Mouse (Mus musculus) gastrocnemius, postnatal 10 days (tissue): ENCODE results near the gene Gm13285. TPM values are rescaled to one million over a fixed set of nuclear protein-coding genes. Genes with fewer than 3 reads are reported as not detected.
"Not testable (repeated sequence)": the region's sequence is repeated elsewhere in the genome, so short reads cannot be mapped to it uniquely, and the experiment has no call there.

Experiments used
- DNase-seq: peaks from one replicate; pipeline ENCODE4 v3.0.0; 2021; ENCODE audit warnings: mixed read lengths
- total RNA-seq, 2 experiments: library from RNA; stranded (reverse); gene quantifications; 2 replicates each; pipeline ENCODE4 v1.2.3; 2021

Gm13285 gene
- total RNA-seq, 2 experiments from 2014 or later = 0.21 TPM; not detected in 1

GRCm38 (mm10) chr4:88793936-88794675 is 5.4 kb upstream of the Gm13285 start, which contains the start of gene Gm13275:
TSS of gene Gm13275 (plus strand) at chr4:88794487.
- peak; percentile 52 for DNase-seq

GRCm38 (mm10) chr4:88797097-88797496 is 2.4 kb upstream of the Gm13285 start, which contains the start of gene Gm13279:
TSS of gene Gm13279 (plus strand) at chr4:88797397.
- not testable (repeated sequence) for DNase-seq

- DNase-seq = not testable (repeated sequence)
These were observed 3.5 kb downstream of the Gm13285 start, which contains the start of gene Gm13287 for GRCm38 (mm10) chr4:88802954-88803353. TSS of gene Gm13287 (plus strand) at chr4:88803254.

GRCm38 (mm10) chr4:88805231-88805630 is 5.8 kb downstream of the Gm13285 start, which contains the start of gene Gm13288:
TSS of gene Gm13288 (plus strand) at chr4:88805531.
- not testable (repeated sequence) for DNase-seq

GRCm38 (mm10) chr4:88805761-88806160 is 6.3 kb downstream of the Gm13285 start:
- peak; percentile 30 for DNase-seq

- DNase-seq = no peak
These were observed 16.5 kb downstream of the Gm13285 start, which contains the start of gene Ifna7 for GRCm38 (mm10) chr4:88815928-88816327. TSS of gene Ifna7 (plus strand) at chr4:88816228.

GRCm38 (mm10) chr4:88819659-88820058 is 20.2 kb downstream of the Gm13285 start, which contains the start of gene Ifna11:
TSS of gene Ifna11 (plus strand) at chr4:88819959.
- DNase-seq = no peak

- no peak for DNase-seq
These were observed 23.5 kb downstream of the Gm13285 start for GRCm38 (mm10) chr4:88822995-88823394.

- not testable (repeated sequence) for DNase-seq
These were observed 27.7 kb downstream of the Gm13285 start, which contains the start of gene Ifna6 for GRCm38 (mm10) chr4:88827116-88827515. TSS of gene Ifna6 (plus strand) at chr4:88827416.

- peak; percentile 13 for DNase-seq
These were observed 31.1 kb downstream of the Gm13285 start for GRCm38 (mm10) chr4:88830523-88830922.

- DNase-seq = not testable (repeated sequence)
These were observed 35.8 kb downstream of the Gm13285 start, which contains the start of gene Ifna5 for GRCm38 (mm10) chr4:88835225-88835624. TSS of gene Ifna5 (plus strand) at chr4:88835525.

GRCm38 (mm10) chr4:88838828-88839227 is 39.4 kb downstream of the Gm13285 start:
- DNase-seq = no peak

- DNase-seq = no peak
These were observed 40.6 kb downstream of the Gm13285 start for GRCm38 (mm10) chr4:88840058-88840457.

GRCm38 (mm10) chr4:88841438-88841911 is 42.0 kb downstream of the Gm13285 start, which contains the start of gene Ifna4:
TSS of gene Ifna4 (plus strand) at chr4:88841861.
- no peak for DNase-seq

GRCm38 (mm10) chr4:88845334-88845733 is 45.9 kb downstream of the Gm13285 start:
- DNase-seq = no peak

- DNase-seq = no peak
These were observed 50.2 kb downstream of the Gm13285 start, which contains the start of gene Ifna1 for GRCm38 (mm10) chr4:88849698-88850097. TSS of gene Ifna1 (plus strand) at chr4:88850087.

Other genes starting within 250 kb of the Gm13285 start
- not detected for gene Ifna15, start 241.4 kb upstream of the Gm13285 start, total RNA-seq
- gene Ifna14, start 227.9 kb upstream of the Gm13285 start, total RNA-seq = not detected
- not detected for gene Ifna9, start 207.3 kb upstream of the Gm13285 start, total RNA-seq
- gene Ifna12, start 196.3 kb upstream of the Gm13285 start, total RNA-seq = not detected
- gene C87499, start 165.3 kb upstream of the Gm13285 start, total RNA-seq = not detected
- gene Ifna13, start 155.2 kb upstream of the Gm13285 start, total RNA-seq = not detected
- not detected for gene Ifna16, start 122.7 kb upstream of the Gm13285 start, total RNA-seq
- not detected for gene Ifna2, start 115.8 kb upstream of the Gm13285 start, total RNA-seq
- not detected for gene Ifnab, start 108.3 kb upstream of the Gm13285 start, total RNA-seq
- under 1 TPM; 0.31 to 0.34 TPM for gene Gm26566, start 77.9 kb upstream of the Gm13285 start, total RNA-seq
- gene Klhl9, start 77.2 kb upstream of the Gm13285 start, total RNA-seq = 10 to 100 TPM; 57.1 to 66.3 TPM
- gene Gm13271, start 44.8 kb upstream of the Gm13285 start, total RNA-seq = not detected
- not detected for gene Gm13283, start 39.5 kb upstream of the Gm13285 start, total RNA-seq
- not detected for gene Gm13290, start 25.8 kb upstream of the Gm13285 start, total RNA-seq
- not detected for gene Gm13289, start 22.7 kb upstream of the Gm13285 start, total RNA-seq
- gene Gm13272, start 19.8 kb upstream of the Gm13285 start, total RNA-seq = not detected
- not detected for gene Ifnz, start 17.5 kb upstream of the Gm13285 start, total RNA-seq
- gene Gm13276, start 14.0 kb upstream of the Gm13285 start, total RNA-seq = not detected
- not detected for gene Gm13277, start 11.0 kb upstream of the Gm13285 start, total RNA-seq
- gene Gm13278, start 8.1 kb upstream of the Gm13285 start, total RNA-seq = not detected
- gene Gm13275, start 5.2 kb upstream of the Gm13285 start, total RNA-seq = not detected
- not detected for gene Gm13279, start 2.3 kb upstream of the Gm13285 start, total RNA-seq
- gene Gm13287, start 3.6 kb downstream of the Gm13285 start, total RNA-seq = not detected
- gene Gm13288, start 5.9 kb downstream of the Gm13285 start, total RNA-seq = not detected
- not detected for gene Ifna7, start 16.6 kb downstream of the Gm13285 start, total RNA-seq
- not detected for gene Ifna11, start 20.3 kb downstream of the Gm13285 start, total RNA-seq
- not detected for gene Ifna6, start 27.8 kb downstream of the Gm13285 start, total RNA-seq
- not detected for gene Ifna5, start 35.9 kb downstream of the Gm13285 start, total RNA-seq
- not detected for gene Ifna4, start 42.2 kb downstream of the Gm13285 start, total RNA-seq
- not detected for gene Ifna1, start 50.4 kb downstream of the Gm13285 start, total RNA-seq
- not detected for gene Ifne, start 80.5 kb downstream of the Gm13285 start, total RNA-seq